Mouse (Mus musculus): ENCODE measurements around the gene Styk1. TPM values are rescaled to one million over a fixed set of nuclear protein-coding genes. Genes with fewer than 3 reads are reported as not detected.

Gene Styk1
- polyA plus RNA-seq, 2 experiments: 0.32 to 0.65 TPM

GRCm38 (mm10) chr6:131304776-131305175 is 48.6 kb downstream of the Styk1 start:
- peak; percentile 26; the same call in 1 of the 2 replicates for ATAC-seq (ENCODE audit: insufficient read depth)
- Histone ChIP-seq H3K27ac (no peak overlapping the region), H3K9ac (replicated peaks) (no peak overlapping the region)

GRCm38 (mm10) chr6:131298531-131298930 is 54.9 kb downstream of the Styk1 start:
- no peaks in the 10 kb centered on the region for H3K27me3 ChIP-seq (ENCODE audit: control insufficient read depth, insufficient read depth, low read length)
- ATAC-seq (ENCODE audit: insufficient read depth) (no peak), DNase-seq (ENCODE audit: low read depth in 3 of 3, low spot score in 3 of 3) (no peak)
- no peak overlapping the region for H3K9ac ChIP-seq (replicated peaks)
- H3K27ac ChIP-seq: no peak overlapping the region
- H3K4me1 ChIP-seq (replicated peaks; ENCODE audit: control insufficient read depth in 2 of 2, insufficient read depth in 2 of 2, low read length in 1 of 2): peaks cover under 1 to 1% of the 10 kb centered on the region in 2 experiments; a peak in 2 of 4 replicates
- H3K4me3 ChIP-seq (ENCODE audit: insufficient read depth in 1 of 2, low read depth in 2 of 2, low read length in 2 of 2): no peak overlapping the region
- no peak overlapping the region for H3K4me2 ChIP-seq (ENCODE audit: low read depth)
- H3K9me3 ChIP-seq (ENCODE audit: control insufficient read depth, low read length): no peaks in the 10 kb centered on the region
- H3K36me3 ChIP-seq (replicated peaks; ENCODE audit: control insufficient read depth, insufficient read depth, low read depth): no peaks in the 10 kb centered on the region
- no peak for TF ChIP-seq EP300 (IDR thresholded peaks at IDR 0.05; ENCODE audit: low read depth)

More at GRCm38 (mm10) chr6:131304776-131305175, 48.6 kb downstream of the Styk1 start:
- no peak for TF ChIP-seq CTCF (IDR thresholded peaks at IDR 0.05; ENCODE audit: low read depth)
- no peak for TF ChIP-seq EP300 (IDR thresholded peaks at IDR 0.05; ENCODE audit: low read depth)
- H3K9me3 ChIP-seq (ENCODE audit: control insufficient read depth, low read length): no peaks in the 10 kb centered on the region
- 30% methylated on average over 3 of the region's 3 CpGs for WGBS (ENCODE audit: insufficient replicate concordance)
- no peaks in the 10 kb centered on the region for H3K27me3 ChIP-seq (ENCODE audit: control insufficient read depth, insufficient read depth, low read length)
- DNase-seq (ENCODE audit: low read depth in 3 of 3, low spot score in 3 of 3): no peak
- H3K36me3 ChIP-seq (replicated peaks; ENCODE audit: control insufficient read depth, insufficient read depth, low read depth): no peaks in the 10 kb centered on the region
- no peak overlapping the region for H3K4me2 ChIP-seq (ENCODE audit: low read depth)
- H3K4me3 ChIP-seq (ENCODE audit: insufficient read depth in 1 of 2, low read depth in 2 of 2, low read length in 2 of 2): no peak overlapping the region
- H3K4me1 ChIP-seq (replicated peaks; ENCODE audit: control insufficient read depth in 2 of 2, insufficient read depth in 2 of 2, low read length in 1 of 2): 0 out of 4 replicates have a peak, but pooled peaks cover 0 to 2% of the 10 kb centered on the region in 2 experiments

GRCm38 (mm10) chr6:131294435-131295112 is 58.8 kb downstream of the Styk1 start:
- H3K4me1 ChIP-seq (replicated peaks; ENCODE audit: control insufficient read depth in 2 of 2, insufficient read depth in 2 of 2, low read length in 1 of 2): peaks cover 5 to 10% of the 10 kb centered on the region in 2 experiments; a peak in 3 of 4 replicates
- no peaks in the 10 kb centered on the region for H3K27me3 ChIP-seq (ENCODE audit: control insufficient read depth, insufficient read depth, low read length)
- no peak for TF ChIP-seq CTCF (IDR thresholded peaks at IDR 0.05; ENCODE audit: low read depth)
- no peak for TF ChIP-seq EP300 (IDR thresholded peaks at IDR 0.05; ENCODE audit: low read depth)
- no peaks in the 10 kb centered on the region for H3K9me3 ChIP-seq (ENCODE audit: control insufficient read depth, low read length)
- no peaks in the 10 kb centered on the region for H3K36me3 ChIP-seq (replicated peaks; ENCODE audit: control insufficient read depth, insufficient read depth, low read depth)
- no peak overlapping the region for H3K9ac ChIP-seq (replicated peaks)
- WGBS (ENCODE audit: insufficient replicate concordance): 67% methylated on average over 5 of the region's 5 CpGs
- no peak overlapping the region for H3K4me3 ChIP-seq (ENCODE audit: insufficient read depth in 1 of 2, low read depth in 2 of 2, low read length in 2 of 2)
- DNase-seq (ENCODE audit: low read depth in 3 of 3, low spot score in 3 of 3): no peak
- no peak overlapping the region for H3K27ac ChIP-seq
- no peak overlapping the region for H3K4me2 ChIP-seq (ENCODE audit: low read depth)
- no peak for ATAC-seq (ENCODE audit: insufficient read depth)

DNA sequence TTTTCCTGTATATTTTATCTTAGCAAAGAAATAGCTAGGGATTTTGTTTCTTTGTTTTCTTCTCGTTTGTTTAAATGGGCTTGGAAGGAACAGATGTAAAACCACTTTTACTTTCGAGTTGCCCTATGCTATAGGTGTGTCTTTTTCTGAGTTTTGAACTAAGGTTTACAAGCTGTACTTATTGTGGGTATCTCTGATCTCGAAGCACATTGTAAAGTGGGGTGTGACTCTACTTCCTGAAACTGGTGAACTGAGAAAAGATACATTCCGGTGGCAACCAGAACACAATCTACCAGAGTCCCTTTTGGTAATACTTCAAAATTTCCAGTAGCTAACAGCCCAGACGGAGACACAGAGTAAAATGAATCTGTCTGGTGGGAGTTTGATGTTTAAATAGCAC is 59.5 kb downstream of the Styk1 start:
- H3K4me2 ChIP-seq (ENCODE audit: low read depth): peak overlapping the region; percentile 85; the same call in 1 of the 2 replicates
- no peak for DNase-seq (ENCODE audit: low read depth in 3 of 3, low spot score in 3 of 3)
- no peaks in the 10 kb centered on the region for H3K9me3 ChIP-seq (ENCODE audit: control insufficient read depth, low read length)
- H3K9ac ChIP-seq (replicated peaks): no peak overlapping the region
- H3K27ac ChIP-seq: no peak overlapping the region
- H3K4me1 ChIP-seq (replicated peaks; ENCODE audit: control insufficient read depth in 2 of 2, insufficient read depth in 2 of 2, low read length in 1 of 2): peaks cover 5 to 12% of the 10 kb centered on the region in 2 experiments; a peak in 3 of 4 replicates
- no peak for TF ChIP-seq CTCF (IDR thresholded peaks at IDR 0.05; ENCODE audit: low read depth)
- no peak for TF ChIP-seq EP300 (IDR thresholded peaks at IDR 0.05; ENCODE audit: low read depth)
- H3K27me3 ChIP-seq (ENCODE audit: control insufficient read depth, insufficient read depth, low read length): no peaks in the 10 kb centered on the region
- no peak for ATAC-seq (ENCODE audit: insufficient read depth)
- 64% methylated on average over 5 of the region's 5 CpGs for WGBS (ENCODE audit: insufficient replicate concordance)
- no peak overlapping the region for H3K4me3 ChIP-seq (ENCODE audit: insufficient read depth in 1 of 2, low read depth in 2 of 2, low read length in 2 of 2)
- H3K36me3 ChIP-seq (replicated peaks; ENCODE audit: control insufficient read depth, insufficient read depth, low read depth): no peaks in the 10 kb centered on the region

GRCm38 (mm10) chr6:131292991-131293788 is 60.2 kb downstream of the Styk1 start, which contains the start of gene Magohb:
Gene Magohb, minus strand, starts transcription at chr6:131293244.
- H3K27me3 ChIP-seq (ENCODE audit: control insufficient read depth, insufficient read depth, low read length): no peaks in the 10 kb centered on the region
- no peaks in the 10 kb centered on the region; the same call in 1 of the 2 replicates for H3K36me3 ChIP-seq (replicated peaks; ENCODE audit: control insufficient read depth, insufficient read depth, low read depth)
- 4% methylated on average over 51 of the region's 51 CpGs for WGBS (ENCODE audit: insufficient replicate concordance)
- no peaks in the 10 kb centered on the region for H3K9me3 ChIP-seq (ENCODE audit: control insufficient read depth, low read length)
- ATAC-seq (ENCODE audit: insufficient read depth) (peak; percentile 85), DNase-seq (ENCODE audit: low read depth in 3 of 3, low spot score in 3 of 3) (peak; percentile 59 to 64 (median 63))
- peaks cover 5 to 12% of the 10 kb centered on the region in 2 experiments; a peak in 3 of 4 replicates for H3K4me1 ChIP-seq (replicated peaks; ENCODE audit: control insufficient read depth in 2 of 2, insufficient read depth in 2 of 2, low read length in 1 of 2)
- H3K9ac ChIP-seq (replicated peaks): peak within 1 kb of the TSS; percentile 82
- peak within 1 kb of the TSS; percentile 85 for H3K4me2 ChIP-seq (ENCODE audit: low read depth)
- 0 out of 2 replicates have a peak within 1 kb of the TSS, but pooled peaks have one; percentile 33 for H3K27ac ChIP-seq
- TF ChIP-seq EP300 (IDR thresholded peaks at IDR 0.05; ENCODE audit: low read depth) (no peak), CTCF (IDR thresholded peaks at IDR 0.05; ENCODE audit: low read depth) (no peak)
- H3K4me3 ChIP-seq (ENCODE audit: insufficient read depth in 1 of 2, low read depth in 2 of 2, low read length in 2 of 2): peak within 1 kb of the TSS; percentile 83 to 86
